ENCODE assay signal across 10 mouse cellular contexts in genomic region chr16:33019117-33019770, GRCm38 (mm10). TPM values are rescaled to one million over a fixed set of nuclear protein-coding genes. Genes with fewer than 3 reads are reported as not detected.
A peak's percentile ranks its signal among the peaks of the same experiment; 100 is the strongest.
DNase-seq lines count a peak whose midpoint lies in the region; ATAC-seq and TF ChIP-seq lines count a peak whose summit lies in the region.
"Had no signal": no experiment of that assay in that cellular context is flagged by ENCODE, and none has a peak within 500 bp of the region (broad histone marks: within the 10 kb centered on the region; RNA-seq: fewer than 3 reads in every experiment).

No protein-coding gene starts in this region.

- H3K4me3 ChIP-seq in embryonic facial prominence, embryonic 14.5 days (ENCODE audit: low read depth, low read length), result no peak overlapping the region
- H3K4me3 ChIP-seq in kidney, postnatal 0 days (replicated peaks; ENCODE audit: low read depth, low read length), result peak overlapping the region; percentile 18
- H3K4me3 ChIP-seq in midbrain, embryonic 11.5 days (ENCODE audit: low read depth, low read length), result no peak overlapping the region

- H3K4me1 ChIP-seq in embryonic facial prominence, embryonic 14.5 days (ENCODE audit: control insufficient read depth, insufficient read depth, low read length), result no peaks in the 10 kb centered on the region
- no peaks in the 10 kb centered on the region for H3K4me1 ChIP-seq in kidney, postnatal 0 days (replicated peaks; ENCODE audit: insufficient read depth, low read length)
- no peaks in the 10 kb centered on the region for H3K4me1 ChIP-seq in midbrain, embryonic 11.5 days (ENCODE audit: control insufficient read depth, insufficient read depth, low read length)

- H3K9me3 ChIP-seq in embryonic facial prominence, embryonic 14.5 days (ENCODE audit: control insufficient read depth, low read length), result no peaks in the 10 kb centered on the region
- no peaks in the 10 kb centered on the region for H3K9me3 ChIP-seq in kidney, postnatal 0 days (replicated peaks; ENCODE audit: low read length)
- H3K9me3 ChIP-seq in midbrain, embryonic 11.5 days (ENCODE audit: control insufficient read depth, low read length), result no peaks in the 10 kb centered on the region

- 75% methylated on average over 21 of the region's 21 CpGs for WGBS in embryonic facial prominence, embryonic 14.5 days
- WGBS in kidney, postnatal 0 days, result 48% methylated on average over 21 of the region's 21 CpGs
- 79% methylated on average over 21 of the region's 21 CpGs for WGBS in midbrain, embryonic 11.5 days

- peaks cover 11% of the 10 kb centered on the region for H3K36me3 ChIP-seq in embryonic facial prominence, embryonic 14.5 days (ENCODE audit: control insufficient read depth, insufficient read depth, low read length)
- 0 out of 2 replicates have a peak, but pooled peaks cover 6% of the 10 kb centered on the region for H3K36me3 ChIP-seq in kidney, postnatal 0 days (ENCODE audit: insufficient read depth, low read length)
- no peaks in the 10 kb centered on the region for H3K36me3 ChIP-seq in midbrain, embryonic 11.5 days (ENCODE audit: control insufficient read depth, insufficient read depth, low read length)

- peak; percentile 42; the same call in 1 of the 2 replicates for ATAC-seq in embryonic facial prominence, embryonic 14.5 days (ENCODE audit: low read depth)
- ATAC-seq in kidney, postnatal 0 days (replicated peaks; ENCODE audit: low FRiP score, low read depth), result peak; percentile 78
- no peak for ATAC-seq in midbrain, embryonic 11.5 days (ENCODE audit: low FRiP score)
- ATAC-seq: activated CD4-positive, CD25-positive, alpha-beta regulatory T cell, adult 4 months; forebrain, embryonic 16.5 days had no signal

- H3K4me2 ChIP-seq in embryonic facial prominence, embryonic 14.5 days (ENCODE audit: low read depth, low read length), result no peak overlapping the region
- peak overlapping the region; percentile 47 for H3K4me2 ChIP-seq in kidney, postnatal 0 days (ENCODE audit: low read length)
- no peak overlapping the region for H3K4me2 ChIP-seq in midbrain, embryonic 11.5 days

- no peaks in the 10 kb centered on the region for H3K27me3 ChIP-seq in embryonic facial prominence, embryonic 14.5 days (replicated peaks; ENCODE audit: control insufficient read depth, insufficient read depth, low read length)
- H3K27me3 ChIP-seq in kidney, postnatal 0 days (ENCODE audit: insufficient read depth, low read length), result no peaks in the 10 kb centered on the region
- no peaks in the 10 kb centered on the region for H3K27me3 ChIP-seq in midbrain, embryonic 11.5 days (ENCODE audit: control insufficient read depth, insufficient read depth, low read length)

- H3K27ac ChIP-seq in embryonic facial prominence, embryonic 14.5 days (replicated peaks; ENCODE audit: low read depth, low read length), result no peak overlapping the region
- peak overlapping the region; percentile 82 for H3K27ac ChIP-seq in kidney, postnatal 0 days
- H3K27ac ChIP-seq in midbrain, embryonic 11.5 days (ENCODE audit: low read depth, low read length), result no peak overlapping the region

- TF ChIP-seq CTCF in kidney, postnatal 0 days (IDR thresholded peaks at IDR 0.05; ENCODE audit: low read depth), result no peak

- DNase-seq in adrenal gland, adult (ENCODE audit: inconsistent age in 2 of 2, low spot score in 1 of 2), result peak; percentile 57 to 75
- no peak for DNase-seq in adrenal gland, postnatal 4 days (ENCODE audit: low spot score in 2 of 2)
- DNase-seq in 3134 (ENCODE audit: extremely low read depth, insufficient read length, low spot score), result peak; percentile 23
- DNase-seq in embryonic facial prominence, embryonic 14.5 days (ENCODE audit: low spot score), result no peak
- DNase-seq in kidney, postnatal 0 days (ENCODE audit: low spot score), result peak; percentile 61
- no peak for DNase-seq in cerebellum, adult 9-11 months
- DNase-seq in right cerebral cortex, postnatal 4 days, result no peak
- DNase-seq in midbrain, embryonic 11.5 days (ENCODE audit: low spot score, missing footprints), result no peak

- H3K9ac ChIP-seq in embryonic facial prominence, embryonic 14.5 days (ENCODE audit: low read depth, low read length), result no peak overlapping the region
- peak overlapping the region; percentile 47; the same call in 1 of the 2 replicates for H3K9ac ChIP-seq in kidney, postnatal 0 days (ENCODE audit: low read depth, low read length)
- no peak overlapping the region for H3K9ac ChIP-seq in midbrain, embryonic 11.5 days (ENCODE audit: low read length)

RNA-seq across cellular contexts. Expression of gene Iqcg, which starts 36.8 kb away (rescaled TPM):
- 1 to 10 TPM; 2.5 to 3.6 TPM for total RNA-seq in adrenal gland, postnatal 4 days (2021)
- 3.1 and 7.4 TPM in 2 replicates for polyA plus RNA-seq in embryonic facial prominence, embryonic 14.5 days (2014; fragmentation: Nextera tagmentation; extraction: Ambion mirVana)
- polyA plus RNA-seq in kidney, postnatal 0 days (2015; fragmentation: Nextera tagmentation; extraction: Ambion mirVana), result 5.4 and 6.1 TPM in 2 replicates
- polyA plus RNA-seq in midbrain, embryonic 11.5 days (2014; fragmentation: Nextera tagmentation; extraction: Ambion mirVana), result 5.7 and 6.5 TPM in 2 replicates

RNA-seq across cellular contexts. Expression of gene Rpl35a, which starts 37.0 kb away (rescaled TPM):
- 100 to 1,000 TPM; 781 to 843 TPM for total RNA-seq in adrenal gland, postnatal 4 days (2021)
- polyA plus RNA-seq in embryonic facial prominence, embryonic 14.5 days (2014; fragmentation: Nextera tagmentation; extraction: Ambion mirVana), result 940 and 1,079 TPM in 2 replicates
- 1,032 and 1,181 TPM in 2 replicates for polyA plus RNA-seq in kidney, postnatal 0 days (2015; fragmentation: Nextera tagmentation; extraction: Ambion mirVana)
- polyA plus RNA-seq in midbrain, embryonic 11.5 days (2014; fragmentation: Nextera tagmentation; extraction: Ambion mirVana), result 809 and 861 TPM in 2 replicates

RNA-seq across cellular contexts. Expression of gene Lmln, which starts 43.1 kb away (rescaled TPM):
- 10 to 100 TPM; 14.1 to 15.1 TPM for total RNA-seq in adrenal gland, postnatal 4 days (2021)
- 2.3 and 2.5 TPM in 2 replicates for polyA plus RNA-seq in embryonic facial prominence, embryonic 14.5 days (2014; fragmentation: Nextera tagmentation; extraction: Ambion mirVana)
- 0.95 and 2.2 TPM in 2 replicates for polyA plus RNA-seq in kidney, postnatal 0 days (2015; fragmentation: Nextera tagmentation; extraction: Ambion mirVana)
- polyA plus RNA-seq in midbrain, embryonic 11.5 days (2014; fragmentation: Nextera tagmentation; extraction: Ambion mirVana), result 2.7 and 3.3 TPM in 2 replicates

Comparison
In these comparisons a context has a peak if more than half of its experiments do, and no peak if none do; other contexts are left out.
1. DNase-seq: peak in adrenal gland, adult (2 of 2), 3134 (single experiment) and kidney, postnatal 0 days (single experiment); none in adrenal gland, postnatal 4 days (0 of 2), embryonic facial prominence, embryonic 14.5 days (single experiment), cerebellum, adult 9-11 months (single experiment), right cerebral cortex, postnatal 4 days (single experiment) and midbrain, embryonic 11.5 days (single experiment).